Mouse (Mus musculus) kidney, adult 2 months (tissue): ENCODE measurements around the gene Dyx1c1.

Source experiments
- CTCF ChIP-seq: fragments of 200-500 bp; conservative IDR thresholded peaks from 2 replicates; pipeline ENCODE4 v1.5.1; 2011; ENCODE audit warnings: low read depth, mild to moderate bottlenecking, control low read depth, low read length, moderate library complexity, mixed read lengths; ENCODE audit not compliant: insufficient read depth, insufficient read length
- POLR2A ChIP-seq: fragments of 200-500 bp; IDR thresholded peaks from one replicate; pipeline ENCODE4 v1.6.1; 2011; ENCODE audit warnings: low read depth, low read length, control low read depth

GRCm38 (mm10) chr9:72915728-72916127 is 42.9 kb upstream of the Dyx1c1 start:
- TF ChIP-seq POLR2A (no peak), CTCF (no peak)
